Mouse (Mus musculus) forebrain, embryonic 15.5 days (tissue): ENCODE measurements at regions not wholly inside any gene's neighbourhood (a gene's known extent, or its start where the extent isn't known, plus 50 kb on each side); places are given as distances from the start of the nearest gene placed in this dataset.

Source experiments
- ATAC-seq: fragments of 200-750 bp; cut with Nextera tagmentation; replicated peaks from 2 replicates; pipeline ENCODE4 v1.8.0; 2017; ENCODE audit warnings: mild to moderate bottlenecking, moderate TSS enrichment, moderate library complexity
- H3K27ac ChIP-seq: fragments of 300-500 bp; sonication (generic); replicated peaks from 2 replicates; pipeline ENCODE4 v1.5.1; 2015; ENCODE audit warnings: mild to moderate bottlenecking, inconsistent platforms
- H3K27me3 ChIP-seq: fragments of 300-500 bp; sonication (generic); 2 replicates; pipeline ENCODE4 v1.6.1; 2015; ENCODE audit warnings: inconsistent platforms
- H3K36me3 ChIP-seq: fragments of 300-500 bp; sonication (generic); 2 replicates; pipeline ENCODE4 v1.6.1; 2015; ENCODE audit warnings: mild to moderate bottlenecking, inconsistent platforms
- H3K4me1 ChIP-seq: fragments of 300-500 bp; sonication (generic); 2 replicates; pipeline ENCODE4 v1.6.1; 2015; ENCODE audit warnings: inconsistent platforms
- H3K4me2 ChIP-seq: fragments of 300-500 bp; sonication (generic); replicated peaks from 2 replicates; pipeline ENCODE4 v1.6.1; 2015; ENCODE audit warnings: mild to moderate bottlenecking, inconsistent platforms
- H3K4me3 ChIP-seq: fragments of 300-500 bp; sonication (generic); 2 replicates; pipeline ENCODE4 v1.5.1; 2015; ENCODE audit warnings: mild to moderate bottlenecking, inconsistent platforms
- H3K9ac ChIP-seq: fragments of 300-500 bp; sonication (generic); replicated peaks from 2 replicates; pipeline ENCODE4 v1.6.1; 2015; ENCODE audit warnings: mild to moderate bottlenecking, inconsistent platforms
- H3K9me3 ChIP-seq: fragments of 300-500 bp; sonication (generic); 2 replicates; pipeline ENCODE4 v1.6.1; 2016; ENCODE audit warnings: inconsistent platforms
- WGBS: fragments of 180-500 bp; shearing (Covaris S2); methylation state at CpG from one replicate; pipeline ENCODE4 v1.1.7; 2015; ENCODE audit warnings: mixed read lengths; 5-methylcytosine and 5-hydroxymethylcytosine counted together

GRCm38 (mm10) chr1:31448913-31449312 is 226.3 kb downstream of the Pih1d3 start:
- H3K9me3 ChIP-seq: no peaks in the 10 kb centered on the region
- H3K36me3 ChIP-seq: no peaks in the 10 kb centered on the region
- no peaks in the 10 kb centered on the region for H3K4me1 ChIP-seq
- peak overlapping the region; percentile 66 for H3K27ac ChIP-seq
- no peak overlapping the region for H3K4me3 ChIP-seq
- no peak overlapping the region for H3K4me2 ChIP-seq
- 69% methylated on average over 3 of the region's 3 CpGs for WGBS
- no peaks in the 10 kb centered on the region for H3K27me3 ChIP-seq
- no peak overlapping the region for H3K9ac ChIP-seq
- no peak for ATAC-seq

- no peaks in the 10 kb centered on the region for H3K36me3 ChIP-seq
- H3K4me2 ChIP-seq: no peak overlapping the region
- H3K27ac ChIP-seq: peak overlapping the region; percentile 43; the same call in 1 of the 2 replicates
- no peaks in the 10 kb centered on the region for H3K27me3 ChIP-seq
- no peaks in the 10 kb centered on the region for H3K4me1 ChIP-seq
- H3K4me3 ChIP-seq: no peak overlapping the region
- H3K9ac ChIP-seq: no peak overlapping the region
- 83% methylated on average over 3 of the region's 3 CpGs for WGBS
- no peaks in the 10 kb centered on the region for H3K9me3 ChIP-seq
- ATAC-seq: peak; percentile 83
Measured at GRCm38 (mm10) chr1:31453737-31454465, 231.3 kb downstream of the Pih1d3 start.

DNA sequence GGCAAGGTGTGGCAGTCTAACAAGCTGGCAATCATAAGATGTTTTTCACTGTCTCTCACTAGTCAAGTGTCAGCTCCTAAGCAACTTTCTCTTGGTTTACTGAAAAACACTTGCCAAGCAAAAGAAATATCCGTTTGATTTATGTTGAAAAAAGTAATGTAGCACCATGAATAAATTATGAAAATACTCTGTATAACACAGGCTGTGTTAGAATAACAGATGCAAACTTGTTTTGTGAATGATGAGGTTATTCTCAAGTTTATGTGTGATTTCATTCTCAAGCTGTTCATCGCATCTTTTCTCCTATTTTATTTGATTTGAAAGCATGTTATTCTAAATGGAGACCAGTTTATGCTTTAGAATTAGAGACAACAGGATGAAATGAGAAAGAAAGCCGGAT is 239.7 kb downstream of the Pih1d3 start:
- 63% methylated on average over 3 of the region's 3 CpGs for WGBS
- ATAC-seq: peak; percentile 48; the same call in 1 of the 2 replicates
- Histone ChIP-seq H3K4me2 (no peak overlapping the region), H3K4me3 (no peak overlapping the region), H3K36me3 (no peaks in the 10 kb centered on the region), H3K27me3 (no peaks in the 10 kb centered on the region), H3K27ac (no peak overlapping the region; the same call in 1 of the 2 replicates), H3K9me3 (no peaks in the 10 kb centered on the region), H3K4me1 (no peaks in the 10 kb centered on the region), H3K9ac (no peak overlapping the region)
